Mouse (Mus musculus) left cerebral cortex, postnatal 4 days (tissue): ENCODE measurements around the gene Gtf2b. TPM values are rescaled to one million over a fixed set of nuclear protein-coding genes. Genes with fewer than 3 reads are reported as not detected.

ENCODE experiments used
- DNase-seq: peaks from one replicate; pipeline ENCODE4 v3.0.0-alpha.2; 2022
- intact Hi-C: fragments of 180-260 bp; cut with DNase I; formaldehyde crosslinking; loops from one replicate; pipeline ENCODE4 v1.15.1; 2025
- total RNA-seq, 2 experiments: library from RNA; stranded (reverse); gene quantifications; 2 replicates each; pipeline ENCODE4 v1.2.3; 2021

Gene Gtf2b
- total RNA-seq, 2 experiments from 2014 or later: 32.3 to 32.9 TPM

GRCm38 (mm10) chr3:142795587-142795986 is 30.7 kb downstream of the Gtf2b start:
- intact Hi-C loops: no loop called here
- DNase-seq: no peak

GRCm38 (mm10) chr3:142811582-142811981 is 46.7 kb downstream of the Gtf2b start:
- DNase-seq: no peak
- intact Hi-C loops: no loop called here

- no peak for DNase-seq
- intact Hi-C loops: no loop called here
Measured at GRCm38 (mm10) chr3:142817506-142817905, 52.7 kb downstream of the Gtf2b start.

- intact Hi-C loops: no loop called here
- no peak for DNase-seq
Measured at GRCm38 (mm10) chr3:142823606-142824005, 58.8 kb downstream of the Gtf2b start.

GRCm38 (mm10) chr3:142826449-142827146 is 61.8 kb downstream of the Gtf2b start:
- intact Hi-C loops: no loop called here

GRCm38 (mm10) chr3:142832910-142833309 is 68.1 kb downstream of the Gtf2b start:
- intact Hi-C loops: no loop called here
- DNase-seq: no peak

More at GRCm38 (mm10) chr3:142826449-142827146, 61.8 kb downstream of the Gtf2b start:
- no peak for DNase-seq

Other genes with a start within 250 kb of the Gtf2b start
- 1 to 10 TPM; 2.5 to 2.8 TPM for gene Gbp7, start 234.7 kb upstream of the Gtf2b start, total RNA-seq
- 1 to 10 TPM; 2.9 to 3.5 TPM for gene Gbp3, start 205.0 kb upstream of the Gtf2b start, total RNA-seq
- not detected for gene Gbp2b, start 170.2 kb upstream of the Gtf2b start, total RNA-seq
- under 1 TPM; 0.77 to 0.90 TPM for gene Gbp2, start 144.4 kb upstream of the Gtf2b start, total RNA-seq
- gene Kyat3, start 64.0 kb upstream of the Gtf2b start, total RNA-seq: 1 to 10 TPM; 2.8 to 3.3 TPM
- 10 to 100 TPM; 36.1 to 39.1 TPM for gene Pkn2, start 117.0 kb downstream of the Gtf2b start, total RNA-seq